Mouse (Mus musculus): ENCODE data around the gene Cracr2b. TPM values are rescaled to one million over a fixed set of nuclear protein-coding genes. Genes with fewer than 3 reads are reported as not detected.

Gene Cracr2b
- total and polyA plus RNA-seq, 3 experiments: not detected

DNA sequence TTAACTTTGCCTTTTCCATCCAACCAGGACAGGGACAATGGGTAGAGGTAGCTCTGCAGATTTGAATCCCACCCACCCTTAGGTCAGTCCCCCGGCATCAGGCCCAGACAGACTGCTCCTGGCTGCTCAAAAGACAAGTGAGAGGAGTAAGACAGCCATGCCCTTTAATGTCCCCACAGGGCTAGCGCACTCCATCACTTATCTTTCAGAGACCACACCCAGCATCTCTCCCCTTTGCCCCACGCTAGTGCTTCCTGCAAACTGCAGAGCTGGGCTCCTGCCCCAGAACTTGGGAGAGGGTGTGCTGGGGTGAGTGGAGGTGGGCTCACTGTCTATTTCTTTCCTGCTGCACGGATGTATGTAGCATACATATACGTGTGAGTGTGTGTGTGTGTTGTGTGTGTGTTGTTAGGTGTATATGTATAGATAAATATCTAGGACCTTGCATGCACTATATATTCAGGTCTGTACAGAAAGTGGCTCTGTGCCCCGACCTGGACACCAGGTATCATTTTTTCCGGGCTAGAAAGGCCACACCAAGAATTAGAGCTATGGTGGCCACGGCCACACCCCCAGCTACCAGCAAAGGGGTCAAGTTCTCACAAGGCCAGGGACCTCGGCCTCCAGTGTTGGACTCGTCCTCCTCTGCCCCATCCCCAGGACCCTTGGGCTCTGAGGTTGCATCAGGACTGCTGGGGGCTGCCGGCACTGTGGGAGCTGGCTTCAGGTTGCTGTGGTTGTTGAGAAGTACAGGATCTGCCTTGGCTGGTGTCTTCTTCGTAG, 33.8 kb upstream of the Cracr2b start:
- dilution Hi-C loops (cut with MboI; ENCODE audit: extremely low pct_ligation_motif_present, extremely low pct_unique_long_range_greater_than_20kb, low sequenced_read_pairs): no loop called here
- in situ Hi-C loops (cut with MboI; ENCODE audit: low pct_ligation_motif_present, low pct_unique_long_range_greater_than_20kb, low sequenced_read_pairs): no loop called here

DNA sequence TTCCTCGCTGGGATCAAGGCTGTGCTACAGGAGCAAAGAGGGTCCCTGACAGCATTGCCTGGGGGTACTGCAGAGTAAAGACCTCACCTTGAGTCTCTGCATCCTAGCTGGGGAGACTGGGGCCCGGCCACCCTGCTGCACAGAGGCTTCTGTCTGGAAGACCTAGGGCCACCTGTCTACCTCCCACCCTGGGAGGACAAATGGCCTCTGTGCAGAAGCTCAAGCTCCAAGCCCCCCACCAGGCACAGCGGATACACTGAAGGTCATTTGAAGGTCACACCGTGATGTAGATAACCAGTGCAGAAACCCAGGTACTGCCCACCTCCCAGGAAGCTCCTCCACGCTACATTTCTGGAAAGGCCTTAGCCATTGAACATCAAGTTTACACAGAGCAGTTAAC, 32.2 kb upstream of the Cracr2b start:
- Histone ChIP-seq H3K4me3 (replicated peaks in 1 of 3; ENCODE audit: low read depth in 2 of 3, low read length in 2 of 3, poor library complexity in 1 of 3) (no peak overlapping the region), H3K36me3 (replicated peaks in 1 of 2; ENCODE audit: control insufficient read depth in 1 of 2, insufficient read depth in 1 of 2, low read length in 1 of 2) (peaks cover 35 to 45% of the 10 kb centered on the region in 2 experiments), H3K79me2 (replicated peaks; ENCODE audit: control insufficient read depth, extremely low read depth, insufficient read depth, poor library complexity, severe bottlenecking) (no peaks in the 10 kb centered on the region), H3K27me3 (replicated peaks) (peaks cover 2% of the 10 kb centered on the region), H3K4me1 (ENCODE audit: control insufficient read depth in 1 of 2, insufficient read depth in 2 of 2) (peaks cover under 1 to 2% of the 10 kb centered on the region in 2 experiments; a peak in 3 of 4 replicates), H3K9me3 (replicated peaks; ENCODE audit: low read length) (no peaks in the 10 kb centered on the region), H3K27ac (ENCODE audit: insufficient read depth, low read depth) (no peak overlapping the region), H3K9ac (ENCODE audit: insufficient read depth, low read depth) (no peak overlapping the region), H3K4me2 (ENCODE audit: insufficient read depth, low read depth, poor library complexity, severe bottlenecking) (no peak overlapping the region)
- dilution Hi-C loops (cut with MboI; ENCODE audit: extremely low pct_ligation_motif_present, extremely low pct_unique_long_range_greater_than_20kb, low sequenced_read_pairs): no loop called here
- no peak for TF ChIP-seq ETS1 (conservative IDR thresholded peaks at IDR 0.05; ENCODE audit: low read depth, low read length)
- in situ Hi-C loops (cut with MboI; ENCODE audit: low pct_ligation_motif_present, low pct_unique_long_range_greater_than_20kb, low sequenced_read_pairs): no loop called here
- no peak for DNase-seq (ENCODE audit: extremely low read depth)

More for the DNA sequence above, 33.8 kb upstream of the Cracr2b start:
- H3K9me3 ChIP-seq (replicated peaks; ENCODE audit: low read length): no peaks in the 10 kb centered on the region
- no peak for DNase-seq (ENCODE audit: extremely low read depth)
- H3K9ac ChIP-seq (ENCODE audit: insufficient read depth, low read depth): no peak overlapping the region
- H3K36me3 ChIP-seq (replicated peaks in 1 of 2; ENCODE audit: control insufficient read depth in 1 of 2, insufficient read depth in 1 of 2, low read length in 1 of 2): peaks cover 20 to 29% of the 10 kb centered on the region in 2 experiments
- H3K4me1 ChIP-seq (ENCODE audit: control insufficient read depth in 1 of 2, insufficient read depth in 2 of 2): no peaks in the 10 kb centered on the region
- H3K79me2 ChIP-seq (replicated peaks; ENCODE audit: control insufficient read depth, extremely low read depth, insufficient read depth, poor library complexity, severe bottlenecking): no peaks in the 10 kb centered on the region
- no peak overlapping the region for H3K4me3 ChIP-seq (replicated peaks in 1 of 3; ENCODE audit: low read depth in 2 of 3, low read length in 2 of 3, poor library complexity in 1 of 3)
- H3K4me2 ChIP-seq (ENCODE audit: insufficient read depth, low read depth, poor library complexity, severe bottlenecking): no peak overlapping the region
- peaks cover 2% of the 10 kb centered on the region for H3K27me3 ChIP-seq (replicated peaks)
- TF ChIP-seq ELF1 (IDR thresholded peaks at IDR 0.05; ENCODE audit: low read depth, low read length) (no peak), HCFC1 (IDR thresholded peaks at IDR 0.05; ENCODE audit: low read depth, low read length) (no peak), USF2 (conservative IDR thresholded peaks at IDR 0.05; ENCODE audit: low read depth, low read length) (no peak), MAFK (IDR thresholded peaks at IDR 0.05; ENCODE audit: insufficient replicate concordance, low read length) (no peak), MAZ (IDR thresholded peaks at IDR 0.05; ENCODE audit: low read depth, low read length) (no peak)
- no peak overlapping the region for H3K27ac ChIP-seq (ENCODE audit: insufficient read depth, low read depth)

DNA sequence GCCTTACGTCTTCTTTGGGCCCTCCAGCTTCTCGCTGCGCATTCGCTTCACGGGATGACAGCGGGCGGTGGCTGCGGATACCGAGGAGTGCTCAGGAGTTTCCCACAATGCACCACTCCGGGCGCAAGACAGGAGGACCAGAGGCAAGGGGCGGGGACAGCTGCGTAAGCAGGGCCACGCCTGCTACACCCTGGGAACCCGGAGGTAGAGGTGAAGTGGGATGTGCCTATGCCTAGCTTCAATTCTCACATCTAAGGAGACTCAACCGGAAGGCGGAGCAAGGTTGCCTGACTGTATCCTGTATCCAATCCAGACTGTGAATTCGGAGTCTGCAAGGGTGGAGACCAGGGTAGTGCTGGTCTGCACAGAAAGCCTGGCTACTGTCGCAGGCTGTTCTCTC, 31.6 kb upstream of the Cracr2b start, which contains the start of gene Cend1:
Gene Cend1 (minus strand): TSS at position 182 of the 400 bp plus-strand sequence.
- Histone ChIP-seq H3K9ac (ENCODE audit: insufficient read depth, low read depth) (no peak within 1 kb of the TSS), H3K4me2 (ENCODE audit: insufficient read depth, low read depth, poor library complexity, severe bottlenecking) (no peak within 1 kb of the TSS), H3K4me3 (replicated peaks in 1 of 3; ENCODE audit: low read depth in 2 of 3, low read length in 2 of 3, poor library complexity in 1 of 3) (no peak within 1 kb of the TSS), H3K36me3 (replicated peaks in 1 of 2; ENCODE audit: control insufficient read depth in 1 of 2, insufficient read depth in 1 of 2, low read length in 1 of 2) (peaks cover 39 to 49% of the 10 kb centered on the region in 2 experiments), H3K27me3 (replicated peaks) (peaks cover under 1% of the 10 kb centered on the region), H3K79me2 (replicated peaks; ENCODE audit: control insufficient read depth, extremely low read depth, insufficient read depth, poor library complexity, severe bottlenecking) (no peaks in the 10 kb centered on the region), H3K4me1 (ENCODE audit: control insufficient read depth in 1 of 2, insufficient read depth in 2 of 2) (peaks cover 5 to 8% of the 10 kb centered on the region in 2 experiments; a peak in 3 of 4 replicates), H3K27ac (ENCODE audit: insufficient read depth, low read depth) (no peak within 1 kb of the TSS), H3K9me3 (replicated peaks; ENCODE audit: low read length) (no peaks in the 10 kb centered on the region)
- no peak for TF ChIP-seq GABPA (IDR thresholded peaks at IDR 0.05; ENCODE audit: insufficient replicate concordance, low read depth, low read length)
- TF ChIP-seq TCF12 (IDR thresholded peaks at IDR 0.05; ENCODE audit: low read depth, low read length): no peak
- no peak for TF ChIP-seq MAFK (IDR thresholded peaks at IDR 0.05; ENCODE audit: insufficient replicate concordance, low read length)
- TF ChIP-seq MAX (IDR thresholded peaks at IDR 0.05; ENCODE audit: low read length): no peak
- no peak for TF ChIP-seq JUND (conservative IDR thresholded peaks at IDR 0.05; ENCODE audit: low read depth, low read length)
- no peak for TF ChIP-seq CTCF (conservative IDR thresholded peaks at IDR 0.05 in 1 of 2, IDR thresholded peaks at IDR 0.05 in 1 of 2; ENCODE audit: low read depth in 2 of 2, low read length in 2 of 2)
- DNase-seq (ENCODE audit: extremely low read depth): no peak
- in situ Hi-C loops (cut with MboI; ENCODE audit: low pct_ligation_motif_present, low pct_unique_long_range_greater_than_20kb, low sequenced_read_pairs) (no loop called here), dilution Hi-C loops (cut with MboI; ENCODE audit: extremely low pct_ligation_motif_present, extremely low pct_unique_long_range_greater_than_20kb, low sequenced_read_pairs) (no loop called here)
